Mouse (Mus musculus): ENCODE measurements around the gene Fli1.
A peak's percentile ranks its signal among the peaks of the same experiment; 100 is the strongest.

Fli1 gene

DNA sequence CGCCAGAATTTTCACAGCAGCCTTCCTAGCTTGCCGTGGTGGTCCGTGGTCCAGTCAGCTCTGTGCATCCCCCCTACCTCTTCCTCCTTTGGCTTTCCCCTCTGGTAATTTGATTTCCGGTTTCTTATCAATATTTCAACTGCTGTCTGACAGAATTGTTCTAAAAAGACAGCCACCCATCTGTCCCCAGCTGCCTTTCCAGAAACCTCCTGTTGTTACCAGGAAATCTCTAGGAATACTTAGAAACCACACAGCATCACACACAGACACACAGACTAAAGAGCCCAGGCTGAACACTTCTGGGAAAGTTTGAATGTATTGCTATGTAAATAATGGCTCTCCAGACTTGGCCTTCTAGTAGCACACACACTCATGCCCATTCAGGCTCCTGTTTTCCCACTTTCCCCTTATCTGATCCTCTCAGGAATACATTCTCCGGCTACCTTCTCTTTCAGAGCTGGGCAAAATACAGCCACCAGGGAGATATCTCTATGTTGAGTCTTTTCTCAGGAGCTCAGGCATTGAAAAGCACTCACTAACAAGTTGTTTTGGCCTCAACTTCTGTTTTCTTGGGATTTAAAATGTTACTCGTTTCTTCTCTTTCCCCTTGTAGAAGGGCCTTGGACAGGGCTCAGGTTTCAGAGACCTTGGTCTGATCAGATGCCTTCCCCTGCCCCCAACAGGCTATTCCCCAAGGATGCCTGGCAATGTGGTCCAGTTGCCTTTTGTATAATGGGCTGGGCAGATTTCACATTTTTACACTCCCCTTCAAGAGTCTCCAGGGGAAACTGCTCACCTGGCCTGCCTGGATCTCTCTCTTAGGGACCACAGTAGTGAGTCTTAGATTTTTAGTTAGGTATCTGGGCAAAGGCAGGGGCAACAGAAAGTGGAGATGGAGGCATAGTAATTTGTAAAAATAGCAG is 7.1 kb upstream of the Fli1 start:
- DNase-seq (ENCODE audit: low spot score) = no peak

DNA sequence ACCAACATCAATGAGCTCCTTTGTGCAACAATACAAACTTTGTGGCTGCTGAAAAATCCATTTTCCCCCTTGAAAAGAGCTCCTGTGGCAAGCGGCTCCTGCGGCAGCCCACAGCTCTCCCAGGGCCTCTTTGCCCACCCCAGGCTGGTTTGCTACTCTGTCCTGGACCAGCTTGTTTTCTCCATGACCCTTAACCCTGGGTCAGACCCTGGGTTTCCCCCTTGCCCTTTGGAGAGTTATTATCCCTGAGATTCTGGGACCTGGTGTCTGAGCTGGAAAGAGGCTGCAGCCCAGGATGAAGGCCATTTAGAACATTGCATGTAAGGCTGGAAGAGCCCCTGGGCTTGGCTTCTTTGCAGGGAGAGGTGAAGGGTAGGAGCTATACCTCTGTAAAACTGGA is 4.1 kb upstream of the Fli1 start:
- no peak for DNase-seq (ENCODE audit: low spot score)

DNA sequence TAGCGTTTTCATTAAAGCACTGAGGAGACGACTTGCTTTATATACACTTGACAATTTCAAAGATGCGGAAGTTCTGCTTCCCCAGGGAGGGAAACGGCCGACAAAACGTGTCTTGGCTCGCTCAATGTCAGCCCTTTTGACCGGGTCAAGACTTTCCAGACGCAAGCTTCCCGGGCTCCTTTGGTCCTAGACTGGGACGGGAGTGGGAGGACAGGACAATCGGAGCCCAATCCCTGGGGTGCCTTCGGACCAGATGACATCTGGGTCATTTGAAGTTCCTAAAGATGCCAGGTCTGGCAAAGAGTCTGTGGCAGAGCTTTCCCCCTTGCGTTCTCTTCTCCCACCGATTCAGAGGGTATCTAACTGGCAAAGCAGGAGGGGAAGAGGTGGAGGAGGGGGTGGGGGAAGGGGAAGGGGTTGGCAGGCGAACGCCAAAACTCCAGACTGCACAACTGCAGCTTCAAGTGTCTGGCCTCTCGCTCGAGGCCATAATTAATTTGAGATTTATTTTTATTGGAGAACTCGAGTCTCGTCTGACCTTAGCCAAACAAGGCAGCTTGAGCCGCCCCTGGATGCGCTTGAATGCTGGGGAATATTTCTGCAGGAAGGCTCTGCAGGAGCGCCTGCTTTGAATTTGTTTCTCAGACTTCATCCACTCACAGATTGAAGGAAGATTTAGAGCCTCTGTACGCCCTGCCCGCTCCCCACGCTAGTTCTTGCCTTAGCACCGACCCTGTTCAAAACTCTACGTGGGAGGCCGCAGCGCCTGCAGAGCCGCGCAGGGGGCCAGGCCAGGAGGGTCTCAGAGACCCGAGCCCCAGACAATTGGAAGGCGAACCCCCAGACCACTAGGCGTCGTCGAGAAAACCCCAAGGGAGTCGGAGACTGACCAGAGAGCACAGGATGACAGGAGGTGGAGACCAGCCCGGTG is 2.3 kb upstream of the Fli1 start:
- DNase-seq (ENCODE audit: low spot score) = no peak

DNA sequence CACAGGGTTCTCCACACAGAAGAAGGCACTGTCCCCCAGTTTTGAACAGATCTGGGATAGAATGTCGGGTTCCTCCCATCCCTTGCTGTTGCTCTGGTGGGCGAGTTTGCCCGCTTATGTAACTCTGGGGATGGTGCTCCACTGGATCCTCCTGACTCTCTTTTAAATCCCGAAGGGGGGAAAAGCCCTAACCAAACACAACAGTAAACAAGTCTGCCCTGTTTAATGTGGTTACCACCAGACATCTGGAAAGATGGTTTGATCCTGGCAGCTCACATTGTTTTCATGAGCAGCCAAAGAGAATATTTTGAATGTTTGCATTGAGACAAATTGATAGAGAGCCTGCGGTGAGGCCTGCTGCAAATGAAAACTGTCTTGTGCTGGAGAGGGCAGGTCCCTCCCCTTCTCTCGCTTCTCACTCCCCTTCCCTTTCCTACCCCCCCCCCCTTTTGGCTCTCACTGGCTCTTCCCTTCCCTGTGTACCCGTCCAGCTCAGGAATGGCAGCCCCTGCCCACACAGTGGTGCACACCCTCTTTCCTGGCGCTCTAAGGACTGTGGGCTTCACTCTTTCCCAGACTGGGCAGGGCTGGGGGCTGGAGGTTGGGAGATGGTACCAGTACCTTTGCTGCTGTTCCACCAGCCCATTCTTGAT is 1.4 kb upstream of the Fli1 start:
- DNase-seq (ENCODE audit: low spot score) = no peak

DNA sequence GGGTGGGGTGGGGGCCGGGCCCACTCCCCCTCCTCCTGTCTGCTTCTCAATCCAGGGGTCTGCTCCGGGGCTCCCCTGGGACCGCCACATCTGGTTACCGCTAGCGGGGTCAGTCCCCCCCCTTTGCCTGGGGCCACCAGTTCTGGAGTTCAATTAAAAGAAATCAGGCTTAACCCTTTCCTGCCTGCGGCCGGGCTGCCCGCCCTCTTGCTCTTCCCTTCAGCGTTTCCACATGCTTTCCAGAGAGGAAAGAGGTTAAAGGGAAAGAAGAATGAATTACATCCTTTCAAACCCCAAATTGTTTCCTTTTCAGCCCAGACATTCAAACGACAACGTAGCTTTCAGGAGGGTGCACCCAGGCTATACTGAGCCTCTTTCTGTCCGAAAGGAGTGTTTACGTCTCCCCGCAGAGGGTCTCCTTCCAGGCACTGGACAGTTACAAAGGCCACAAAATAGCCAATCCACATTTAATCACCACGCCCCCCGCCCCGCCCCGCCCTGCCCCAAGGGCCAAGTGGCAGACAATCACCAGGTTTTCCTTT is 450 bp upstream of the Fli1 start:
- DNase-seq (ENCODE audit: low spot score) = peak; percentile 61

DNA sequence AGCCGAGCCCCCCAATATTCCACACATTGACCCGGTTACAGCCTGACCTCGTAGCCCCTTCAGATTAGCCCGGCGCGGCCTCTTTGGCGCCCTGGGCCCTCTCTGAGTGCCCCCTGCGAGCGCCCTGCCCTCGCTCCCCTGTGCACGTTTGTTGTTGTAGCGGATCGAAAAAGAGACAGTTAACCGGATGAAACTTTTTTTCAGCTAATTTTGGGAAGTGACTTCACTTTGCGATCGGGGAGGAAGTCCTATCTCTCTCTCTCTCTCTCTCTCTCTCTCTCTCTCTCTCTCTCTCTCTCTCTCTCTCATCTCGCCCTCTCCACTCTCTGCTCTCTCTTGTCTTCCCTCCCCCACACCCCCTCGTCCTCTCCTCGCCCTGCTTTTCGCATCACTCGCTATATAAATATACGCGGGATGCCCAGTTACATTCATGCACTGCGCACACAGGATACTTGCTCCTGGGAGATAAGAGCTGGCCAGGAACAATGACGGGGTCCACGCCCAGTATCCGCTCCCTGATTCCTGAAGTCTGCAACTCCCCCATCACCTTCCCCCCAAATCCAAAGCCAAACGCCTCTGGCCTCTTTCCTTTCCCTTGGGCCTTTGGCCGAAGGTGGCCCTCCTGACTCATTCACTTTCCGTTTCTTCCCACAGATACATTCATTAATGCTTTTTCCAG is 1.3 kb downstream of the Fli1 start:
- DNase-seq (ENCODE audit: low spot score) = no peak

DNA sequence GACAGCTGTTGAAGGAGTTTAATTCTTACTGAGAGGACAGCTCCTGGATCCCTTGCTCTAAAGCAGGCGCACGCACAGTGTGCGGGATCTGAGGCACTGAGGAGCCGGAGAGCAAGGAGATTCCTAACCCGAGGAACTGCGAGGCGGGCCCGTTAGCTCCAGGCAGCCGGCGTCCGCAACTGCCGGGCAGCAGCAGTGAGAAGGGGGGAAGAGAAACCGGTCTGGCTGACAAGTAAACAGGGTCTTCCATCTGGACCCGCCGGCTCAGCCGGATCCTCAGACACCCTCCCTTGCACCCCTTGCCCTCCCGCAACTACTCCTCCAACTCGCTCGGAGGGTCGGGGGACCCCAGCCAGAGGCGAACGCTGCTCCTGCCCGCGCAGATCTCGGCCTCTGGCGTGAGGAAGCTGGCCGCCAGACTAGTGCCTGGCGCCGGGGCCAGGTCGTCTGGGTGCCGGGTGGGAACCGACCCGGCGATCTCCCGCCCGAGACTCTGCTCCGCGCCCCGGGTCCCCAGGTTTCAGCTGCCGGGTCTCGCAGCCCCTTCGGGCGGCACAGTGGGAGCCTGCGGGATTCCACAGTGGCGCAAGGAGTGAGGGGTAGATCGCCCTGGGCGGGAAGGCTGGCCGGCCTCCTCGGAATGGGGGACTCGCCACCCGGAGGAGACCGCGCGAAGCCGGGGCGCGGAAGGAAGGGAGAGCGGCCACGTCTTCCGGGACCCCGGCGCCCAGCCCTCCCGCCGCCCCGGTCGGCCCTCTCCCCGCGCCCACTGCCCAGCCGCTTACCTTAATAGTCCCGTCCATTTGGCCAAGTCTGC is 2.0 kb downstream of the Fli1 start:
- no peak for DNase-seq (ENCODE audit: low spot score)

DNA sequence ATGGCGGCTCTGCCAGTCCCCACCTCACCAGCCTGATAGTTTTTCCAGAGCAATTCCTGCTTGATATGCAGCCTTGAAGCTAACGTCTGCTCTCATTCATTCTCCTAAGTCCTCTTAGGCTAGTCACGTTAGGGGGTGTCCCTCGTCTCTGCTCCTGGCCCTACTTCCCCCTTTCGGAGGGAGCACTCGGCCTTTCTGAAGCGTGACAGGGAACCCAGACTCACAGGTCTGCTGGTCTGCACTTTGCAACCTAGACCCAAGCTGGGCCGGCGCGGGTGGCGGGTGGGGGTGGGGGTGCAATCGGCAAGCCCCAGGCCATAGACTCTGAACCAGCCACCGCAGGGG is 2.6 kb downstream of the Fli1 start:
- no peak for DNase-seq (ENCODE audit: low spot score)

DNA sequence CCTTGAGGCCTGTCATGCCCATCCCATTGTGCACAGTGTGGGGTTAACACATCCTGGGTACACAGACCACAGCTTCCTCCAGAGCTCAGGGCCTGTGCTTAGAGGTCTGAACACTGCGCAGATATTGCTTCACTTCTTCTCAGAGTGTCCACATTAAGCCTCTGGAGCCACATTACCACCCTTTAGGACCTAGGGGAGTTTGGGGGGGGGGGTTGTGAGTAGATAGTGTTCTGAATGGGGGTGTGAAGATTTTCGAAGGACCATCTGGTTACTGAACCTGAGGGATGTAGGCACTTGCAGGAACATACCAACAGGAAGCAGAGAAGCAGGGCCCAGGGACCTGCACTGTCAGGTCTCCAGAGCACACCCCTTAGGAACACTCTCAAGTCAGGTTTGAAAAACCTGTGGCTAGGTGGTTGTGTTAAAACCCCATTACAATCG is 3.3 kb downstream of the Fli1 start:
- no peak for DNase-seq (ENCODE audit: low spot score)

DNA sequence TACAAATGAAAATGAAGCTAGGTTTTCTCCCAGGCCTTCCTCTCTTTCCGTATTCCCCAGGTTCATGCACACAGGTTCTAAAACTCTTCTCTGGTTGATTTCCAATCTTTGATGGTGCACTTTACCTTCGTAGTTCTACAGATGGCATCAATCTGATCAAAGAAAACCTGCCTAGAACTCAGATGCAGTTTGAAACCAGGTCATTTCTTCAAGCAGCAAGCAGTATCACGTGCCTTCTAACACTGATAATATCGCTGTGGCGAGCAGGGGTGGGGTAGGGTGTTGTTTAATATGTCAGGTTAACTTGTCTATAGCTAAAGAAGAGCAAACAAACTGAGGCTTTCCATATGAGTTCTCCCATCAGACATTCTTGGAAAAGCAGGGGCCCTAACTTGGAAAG is 4.5 kb downstream of the Fli1 start:
- DNase-seq (ENCODE audit: low spot score) = no peak

DNA sequence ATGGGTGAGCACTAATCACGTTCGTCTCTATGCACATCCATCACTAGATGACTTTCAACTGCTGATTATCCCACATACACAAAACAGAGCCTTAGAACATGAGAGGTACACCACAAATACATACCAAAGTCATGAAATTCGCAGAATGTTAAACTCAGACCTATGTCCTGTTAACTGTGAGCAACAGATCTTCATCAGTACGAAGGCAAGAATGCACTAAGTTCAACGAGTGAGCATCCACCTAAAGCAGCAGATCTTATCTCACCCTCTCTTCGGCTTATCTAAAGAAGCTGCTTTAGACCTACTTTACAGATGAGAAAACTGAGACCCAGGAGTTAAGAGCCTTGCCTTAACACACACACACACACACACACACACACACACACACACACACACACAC is 5.0 kb downstream of the Fli1 start:
- DNase-seq (ENCODE audit: low spot score) = no peak

DNA sequence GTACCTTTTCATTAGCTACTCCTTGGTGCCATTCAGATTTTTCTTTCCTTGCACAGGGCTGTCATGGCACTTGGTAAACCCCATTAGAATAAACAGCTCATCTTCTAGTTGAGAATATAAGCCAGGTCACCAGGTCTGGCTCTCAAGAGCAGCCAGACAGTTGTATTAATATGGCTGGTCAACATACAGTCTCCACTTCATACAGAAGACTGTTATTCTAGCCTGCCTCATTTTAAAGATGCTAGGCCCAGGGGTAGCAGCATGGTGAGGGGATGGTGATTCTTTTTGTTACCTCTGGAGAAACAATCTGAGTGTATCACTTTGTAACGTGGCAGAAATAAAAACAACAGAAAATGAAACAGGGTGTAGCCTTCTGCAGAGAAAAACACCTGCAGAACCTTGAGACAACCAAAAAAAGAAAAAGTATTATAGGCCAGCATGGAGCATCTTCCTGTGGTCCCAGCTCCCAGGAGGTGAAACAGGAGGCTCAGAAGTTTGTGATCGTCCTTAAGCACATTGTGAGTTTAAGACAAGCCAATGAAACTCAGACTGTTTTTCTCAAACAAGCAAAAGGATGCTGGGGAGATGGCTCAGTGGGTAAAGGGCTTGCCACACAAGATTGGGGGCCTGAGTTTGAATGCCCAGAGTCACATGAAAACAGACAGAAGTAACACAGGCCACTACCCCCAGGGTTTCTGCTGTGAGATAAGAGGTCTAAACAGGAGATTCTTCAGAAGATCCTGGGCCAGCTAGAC is 7.3 kb downstream of the Fli1 start:
- DNase-seq (ENCODE audit: low spot score) = no peak

DNA sequence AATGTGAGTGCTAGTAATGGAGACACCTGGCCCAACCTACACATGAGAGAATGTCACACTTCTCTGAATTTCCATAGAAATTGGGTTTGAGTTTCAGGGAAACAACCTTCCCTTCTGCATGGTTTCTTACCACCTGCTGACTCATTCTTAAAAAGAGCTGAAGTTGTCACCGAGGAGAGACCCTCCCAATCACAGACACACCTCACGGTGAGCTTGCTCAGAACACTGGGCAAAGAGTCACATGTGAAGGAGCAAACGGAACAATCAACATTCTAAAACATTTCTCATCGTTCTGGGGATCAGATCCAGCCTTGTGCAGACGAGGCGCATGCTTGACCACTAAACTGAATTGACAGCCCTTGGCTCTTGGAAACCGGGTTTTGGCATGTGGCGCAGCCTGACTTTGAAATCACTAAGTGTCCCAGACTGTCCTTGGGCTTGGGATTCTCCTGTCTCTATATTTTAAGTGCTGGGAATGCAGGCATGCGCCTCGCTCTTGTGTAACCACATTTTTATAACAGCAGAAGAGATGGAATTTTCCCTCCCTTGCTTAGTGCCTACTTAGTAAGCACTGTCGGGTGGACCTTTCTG is 8.5 kb downstream of the Fli1 start:
- DNase-seq (ENCODE audit: low spot score) = no peak

DNA sequence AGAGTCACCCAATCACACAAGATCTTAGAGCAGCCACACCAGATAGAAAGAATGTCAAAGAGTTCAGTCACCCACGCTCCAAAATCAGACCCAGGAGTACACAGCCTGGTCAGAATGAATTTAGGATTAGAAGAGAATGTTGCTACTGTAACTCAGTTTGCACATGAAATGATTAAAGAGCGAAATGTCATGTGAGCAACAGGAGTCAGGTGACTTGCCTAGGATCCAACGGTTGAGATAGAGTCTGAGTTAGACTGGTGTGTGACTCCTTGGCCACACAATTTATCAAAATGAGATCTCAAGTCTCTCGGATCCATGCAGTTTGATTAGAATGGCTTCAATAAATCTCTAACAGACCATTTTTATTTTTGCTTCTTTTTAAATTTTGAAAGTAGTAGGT is 11.1 kb downstream of the Fli1 start:
- no peak for DNase-seq (ENCODE audit: low spot score)

DNA sequence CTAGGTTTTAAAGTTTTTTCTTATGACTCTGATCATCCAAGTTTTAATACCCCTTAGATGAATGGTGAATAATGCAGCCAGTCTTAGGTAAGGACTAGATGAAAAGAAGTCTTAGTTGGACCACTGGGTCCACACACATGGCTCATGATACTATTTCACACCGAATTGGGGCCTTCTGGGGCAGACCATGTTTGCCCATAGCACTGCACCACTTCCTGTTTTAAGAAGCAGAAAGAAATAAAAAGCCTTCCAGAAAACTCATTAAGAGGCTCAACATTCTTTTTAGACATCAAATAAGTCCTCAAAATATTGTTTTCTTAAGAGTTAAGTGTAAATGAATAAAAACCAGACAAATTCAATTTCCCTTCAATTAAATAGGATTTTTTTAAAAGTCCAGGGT is 11.7 kb downstream of the Fli1 start:
- DNase-seq (ENCODE audit: low spot score) = no peak

DNA sequence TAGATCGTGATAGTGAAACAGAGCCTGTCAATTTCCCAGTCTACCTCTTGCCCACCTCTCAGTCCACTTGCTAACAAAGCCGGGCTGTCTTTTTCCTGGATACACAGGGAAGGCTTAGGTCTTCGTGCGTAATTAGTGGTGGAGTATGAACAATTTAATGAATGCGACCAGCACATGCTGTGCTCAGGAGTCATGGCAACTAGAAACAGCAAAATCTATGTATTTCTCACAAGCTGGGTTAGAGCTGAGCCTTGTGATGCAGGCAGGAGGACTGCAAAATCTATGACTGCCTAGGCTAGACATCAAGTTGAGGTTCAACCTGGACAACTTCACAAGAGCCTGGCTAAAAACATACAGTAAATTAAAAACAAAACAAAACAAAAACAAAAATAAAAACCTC is 12.5 kb downstream of the Fli1 start:
- no peak for DNase-seq (ENCODE audit: low spot score)

DNA sequence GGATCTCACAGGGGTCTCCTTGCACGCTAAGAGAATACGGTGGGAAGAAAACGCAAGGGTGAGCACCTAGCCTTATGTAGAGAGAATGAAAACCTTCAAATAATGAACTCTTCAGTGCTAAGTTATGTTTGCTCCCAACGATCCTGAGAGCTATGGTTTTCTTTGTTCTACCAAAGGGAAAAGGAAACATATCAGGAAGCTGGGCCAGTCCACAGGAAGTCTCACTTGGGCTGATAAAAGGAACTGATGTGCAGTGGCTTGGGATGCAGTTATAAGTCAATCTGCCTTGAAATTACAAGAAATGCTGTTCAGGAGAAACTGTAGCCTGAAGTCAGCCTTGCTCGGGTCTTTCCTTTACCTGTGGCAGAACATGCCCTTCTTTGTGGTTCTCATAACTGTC is 13.1 kb downstream of the Fli1 start:
- DNase-seq (ENCODE audit: low spot score) = no peak

DNA sequence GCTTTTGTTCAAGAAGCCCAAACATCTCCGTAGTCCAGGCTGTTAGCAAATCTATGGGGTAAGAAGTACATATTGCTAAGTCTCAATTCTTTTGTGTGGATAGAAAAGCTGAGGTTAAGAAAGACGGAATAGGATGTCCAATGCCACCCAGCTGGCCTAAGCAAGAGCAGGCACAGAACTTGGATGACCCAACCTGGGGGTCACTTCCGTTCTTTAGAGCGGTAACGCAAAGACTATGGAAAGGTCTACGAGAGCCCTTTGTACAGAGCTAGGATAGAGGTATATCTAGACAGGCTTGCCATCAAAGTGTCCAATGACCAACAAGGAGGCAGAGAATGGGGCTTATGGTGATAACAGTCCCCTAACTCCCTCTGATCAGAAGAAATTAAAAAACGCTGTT is 15.3 kb downstream of the Fli1 start:
- DNase-seq (ENCODE audit: low spot score) = no peak

DNA sequence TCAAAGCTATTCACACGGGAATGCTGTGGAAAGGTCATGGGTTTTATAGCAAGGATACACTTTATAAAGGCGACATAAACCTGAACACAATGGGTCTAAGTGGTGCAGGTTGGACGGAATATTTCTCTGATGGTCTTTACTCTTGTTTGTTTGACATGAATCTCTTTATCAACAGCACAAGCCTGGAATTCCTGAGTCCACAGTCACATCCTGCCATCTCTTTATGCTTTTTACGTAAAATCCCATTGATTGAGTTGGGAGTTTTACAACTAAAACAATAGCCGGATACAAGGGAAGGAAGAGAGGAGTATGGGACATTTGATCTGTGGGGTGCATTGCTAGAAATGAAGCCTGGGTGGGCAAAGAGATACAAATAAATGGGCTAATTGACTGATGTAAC is 16.9 kb downstream of the Fli1 start:
- no peak for DNase-seq (ENCODE audit: low spot score)

All from yolk sac, embryonic 10.5 days (tissue).